Mouse (Mus musculus) hindbrain, postnatal 0 days (tissue): ENCODE measurements around the gene Wdr95. TPM values are rescaled to one million over a fixed set of nuclear protein-coding genes. Genes with fewer than 3 reads are reported as not detected.

Source experiments
- ATAC-seq: fragments of 200-750 bp; cut with Nextera tagmentation; 2 replicates; pipeline ENCODE4 v1.8.0; 2017; ENCODE audit warnings: mild to moderate bottlenecking, moderate TSS enrichment, moderate library complexity
- DNase-seq: peaks from one replicate; pipeline ENCODE4 v3.0.0-alpha.2; 2015; ENCODE audit warnings: low spot score
- H3K27ac ChIP-seq: fragments of 300-500 bp; sonication (generic); 2 replicates; pipeline ENCODE4 v1.5.1; 2014; ENCODE audit warnings: mild to moderate bottlenecking
- H3K27me3 ChIP-seq: fragments of 300-500 bp; sonication (generic); 2 replicates; pipeline ENCODE4 v1.6.1; 2014; ENCODE audit warnings: low read length, mixed read lengths; ENCODE audit not compliant: insufficient read depth
- H3K36me3 ChIP-seq: fragments of 300-500 bp; sonication (generic); 2 replicates; pipeline ENCODE4 v1.6.1; 2014; ENCODE audit warnings: low read length, mixed read lengths; ENCODE audit not compliant: insufficient read depth
- H3K4me1 ChIP-seq: fragments of 300-500 bp; sonication (generic); 2 replicates; pipeline ENCODE4 v1.6.1; 2014; ENCODE audit warnings: antibody characterized with exemption, low read length, mixed read lengths; ENCODE audit not compliant: insufficient read depth
- H3K4me2 ChIP-seq: fragments of 300-500 bp; sonication (generic); 2 replicates; pipeline ENCODE4 v1.6.1; 2014; ENCODE audit warnings: low read depth, mild to moderate bottlenecking, low read length, moderate library complexity, mixed read lengths
- H3K4me3 ChIP-seq: fragments of 300-500 bp; sonication (generic); 2 replicates; pipeline ENCODE4 v1.5.1; 2014; ENCODE audit warnings: low read length
- H3K9ac ChIP-seq: fragments of 300-500 bp; sonication (generic); replicated peaks from 2 replicates; pipeline ENCODE4 v1.6.1; 2014; ENCODE audit warnings: mild to moderate bottlenecking, low read length, moderate library complexity, mixed read lengths
- H3K9me3 ChIP-seq: fragments of 300-500 bp; sonication (generic); 2 replicates; pipeline ENCODE4 v1.6.1; 2016; ENCODE audit warnings: low read length, mixed read lengths
- CTCF ChIP-seq: IDR thresholded peaks from 2 replicates; pipeline ENCODE4 v1.5.1; 2016; ENCODE audit warnings: antibody characterized with exemption, control low read depth, low read depth
- WGBS: fragments of 180-500 bp; shearing (Covaris S2); extraction: QIAGEN DNeasy Blood & Tissue Kit; methylation state at CpG from one replicate; pipeline ENCODE4 v1.1.7; 2014; 5-methylcytosine and 5-hydroxymethylcytosine counted together
- polyA plus RNA-seq: library from polyadenylated mRNA; unstranded; fragments of >200 nt; fragmentation: Nextera tagmentation; extraction: Ambion mirVana; gene quantifications from 2 replicates; pipeline ENCODE4 v1.2.1, GENCODE M21; 2015
- total RNA-seq: library from RNA; depleted of rRNA; stranded (reverse); fragments of >200 nt; gene quantifications from 2 replicates; pipeline ENCODE4 v1.2.3, GENCODE M21; 2014

The Wdr95 gene
- total and polyA plus RNA-seq, 2 experiments from 2014 or later = 0.19 TPM; not detected in 1

GRCm38 (mm10) chr5:149612740-149613139 is 84.3 kb downstream of the Wdr95 start:
- Histone ChIP-seq H3K27me3 (no peaks in the 10 kb centered on the region), H3K4me1 (no peaks in the 10 kb centered on the region), H3K9me3 (no peaks in the 10 kb centered on the region), H3K36me3 (peaks cover 22% of the 10 kb centered on the region; the same call in 1 of the 2 replicates), H3K9ac (no peak overlapping the region), H3K27ac (0 out of 2 replicates have a peak overlapping the region, but pooled peaks have one; percentile 45), H3K4me2 (no peak overlapping the region), H3K4me3 (no peak overlapping the region)
- TF ChIP-seq CTCF = 0 out of 2 replicates have a peak, but pooled peaks have one; percentile 13
- ATAC-seq (0 out of 2 replicates have a peak, but pooled peaks have one; percentile 9), DNase-seq (peak; percentile 44)
- 53% methylated on average over 10 of the region's 10 CpGs for WGBS

- no peaks in the 10 kb centered on the region for H3K4me1 ChIP-seq
- WGBS = 88% methylated on average over 1 of the region's 1 CpGs
- H3K9me3 ChIP-seq = no peaks in the 10 kb centered on the region
- H3K4me3 ChIP-seq = no peak overlapping the region
- TF ChIP-seq CTCF = no peak
- H3K36me3 ChIP-seq = peaks cover 50% of the 10 kb centered on the region
- H3K9ac ChIP-seq = no peak overlapping the region
- DNase-seq (no peak), ATAC-seq (no peak)
- H3K27me3 ChIP-seq = no peaks in the 10 kb centered on the region
- no peak overlapping the region for H3K4me2 ChIP-seq
- no peak overlapping the region for H3K27ac ChIP-seq
Measured at GRCm38 (mm10) chr5:149616138-149616537, 87.7 kb downstream of the Wdr95 start.

- no peak for TF ChIP-seq CTCF
- H3K4me3 ChIP-seq = no peak overlapping the region
- no peaks in the 10 kb centered on the region for H3K9me3 ChIP-seq
- peaks cover 54% of the 10 kb centered on the region for H3K36me3 ChIP-seq
- H3K27me3 ChIP-seq = no peaks in the 10 kb centered on the region
- no peak overlapping the region for H3K27ac ChIP-seq
- no peak overlapping the region for H3K9ac ChIP-seq
- DNase-seq = no peak
- ATAC-seq = no peak
- 68% methylated on average over 10 of the region's 10 CpGs for WGBS
- no peak overlapping the region for H3K4me2 ChIP-seq
- no peaks in the 10 kb centered on the region for H3K4me1 ChIP-seq
Measured at GRCm38 (mm10) chr5:149616817-149617216, 88.3 kb downstream of the Wdr95 start.

GRCm38 (mm10) chr5:149617776-149618425 is 89.4 kb downstream of the Wdr95 start:
- Histone ChIP-seq H3K27ac (no peak overlapping the region), H3K9ac (no peak overlapping the region), H3K4me3 (no peak overlapping the region), H3K36me3 (peaks cover 60% of the 10 kb centered on the region), H3K27me3 (no peaks in the 10 kb centered on the region), H3K4me1 (no peaks in the 10 kb centered on the region), H3K9me3 (no peaks in the 10 kb centered on the region), H3K4me2 (no peak overlapping the region)
- TF ChIP-seq CTCF = no peak
- DNase-seq (no peak), ATAC-seq (no peak)
- WGBS = 93% methylated on average over 6 of the region's 6 CpGs

- no peak overlapping the region for H3K9ac ChIP-seq
- 68% methylated on average over 7 of the region's 7 CpGs for WGBS
- H3K27ac ChIP-seq = no peak overlapping the region
- H3K4me3 ChIP-seq = no peak overlapping the region
- no peaks in the 10 kb centered on the region for H3K9me3 ChIP-seq
- peaks cover 67% of the 10 kb centered on the region for H3K36me3 ChIP-seq
- H3K27me3 ChIP-seq = no peaks in the 10 kb centered on the region
- TF ChIP-seq CTCF = no peak
- ATAC-seq (no peak), DNase-seq (no peak)
- no peaks in the 10 kb centered on the region for H3K4me1 ChIP-seq
- no peak overlapping the region for H3K4me2 ChIP-seq
Measured at GRCm38 (mm10) chr5:149622152-149622551, 93.7 kb downstream of the Wdr95 start.

GRCm38 (mm10) chr5:149622644-149623043 is 94.2 kb downstream of the Wdr95 start:
- ATAC-seq (no peak), DNase-seq (no peak)
- Histone ChIP-seq H3K4me3 (no peak overlapping the region), H3K4me1 (no peaks in the 10 kb centered on the region), H3K36me3 (peaks cover 67% of the 10 kb centered on the region), H3K27ac (no peak overlapping the region), H3K9ac (no peak overlapping the region), H3K9me3 (no peaks in the 10 kb centered on the region), H3K27me3 (no peaks in the 10 kb centered on the region), H3K4me2 (no peak overlapping the region)
- no peak for TF ChIP-seq CTCF
- WGBS = 60% methylated on average over 6 of the region's 6 CpGs
